Mouse (Mus musculus) heart, postnatal 25 days (tissue): ENCODE data around the gene Il24. TPM values are rescaled to one million over a fixed set of nuclear protein-coding genes. Genes with fewer than 3 reads are reported as not detected.

Experiments used
- DNase-seq: peaks from one replicate; pipeline ENCODE4 v3.0.0; 2022; ENCODE audit warnings: low spot score
- intact Hi-C: fragments of 180-260 bp; cut with DNase I; formaldehyde crosslinking; loops from one replicate; pipeline ENCODE4 v1.15.1; 2025
- total RNA-seq, 2 experiments: library from RNA; stranded (reverse); gene quantifications; 2 replicates each; pipeline ENCODE4 v1.2.3; 2021

Il24 gene
- not detected for total RNA-seq

GRCm38 (mm10) chr1:130887354-130887753 lies at the start of gene Il24:
Gene Il24 (minus strand): TSS chr1:130887454.
- intact Hi-C loops, result no loop called here

GRCm38 (mm10) chr1:130936351-130936750 lies 49.1 kb upstream of the Il24 start:
- DNase-seq, result no peak
- intact Hi-C loops, result loop anchor here (1.0 kb wide), 1 partner anchor 30 kb away; no protein-coding TSS in a partner anchor

More at GRCm38 (mm10) chr1:130887354-130887753, at the start of gene Il24:
- DNase-seq, result no peak

- DNase-seq, result no peak
- intact Hi-C loops, result no loop called here
These were observed 39.2 kb upstream of the Il24 start for GRCm38 (mm10) chr1:130926484-130926883.

GRCm38 (mm10) chr1:130918323-130918980 lies 31.2 kb upstream of the Il24 start:
- no peak for DNase-seq
- intact Hi-C loops, result no loop called here

GRCm38 (mm10) chr1:130911401-130912010 lies 24.3 kb upstream of the Il24 start, which contains the start of gene Il20:
Gene Il20 (minus strand): TSS chr1:130911451.
- intact Hi-C loops, result no loop called here
- DNase-seq, result no peak

- intact Hi-C loops, result no loop called here
- DNase-seq, result no peak
These were observed 15.3 kb upstream of the Il24 start for GRCm38 (mm10) chr1:130902505-130902904.

- intact Hi-C loops, result no loop called here
- DNase-seq, result no peak
These were observed 7.2 kb upstream of the Il24 start for GRCm38 (mm10) chr1:130894468-130894867.

- no peak for DNase-seq
- intact Hi-C loops, result no loop called here
These were observed 6.2 kb upstream of the Il24 start for GRCm38 (mm10) chr1:130893329-130894040.

- no peak for DNase-seq
- intact Hi-C loops, result no loop called here
These were observed 5.2 kb upstream of the Il24 start for GRCm38 (mm10) chr1:130892446-130892845.

GRCm38 (mm10) chr1:130883146-130883545 lies 4.1 kb downstream of the Il24 start:
- DNase-seq, result no peak
- intact Hi-C loops, result no loop called here

- no peak for DNase-seq
- intact Hi-C loops, result loop anchor here (5.0 to 10.0 kb wide), 3 partner anchors 272 to 382 kb away; partner anchors contain the start of gene Eif2d
These were observed 7.3 kb downstream of the Il24 start for GRCm38 (mm10) chr1:130879927-130880326.

GRCm38 (mm10) chr1:130877889-130878614 lies 9.2 kb downstream of the Il24 start:
- DNase-seq, result no peak
- intact Hi-C loops, result loop anchor here (1.0 to 10.0 kb wide), 5 partner anchors 101 to 384 kb away; partner anchors contain the start of gene Eif2d

GRCm38 (mm10) chr1:130876931-130877509 lies 10.2 kb downstream of the Il24 start:
- no peak for DNase-seq
- intact Hi-C loops, result loop anchor here (1.0 to 10.0 kb wide), 5 partner anchors 102 to 385 kb away; partner anchors contain the start of gene Eif2d

- intact Hi-C loops, result loop anchor here (5.0 to 10.0 kb wide), 3 partner anchors 276 to 386 kb away; partner anchors contain the start of gene Eif2d
These were observed 11.3 kb downstream of the Il24 start for GRCm38 (mm10) chr1:130875910-130876309.

GRCm38 (mm10) chr1:130875139-130875538 lies 12.1 kb downstream of the Il24 start:
- no peak for DNase-seq
- intact Hi-C loops, result loop anchor here (5.0 to 10.0 kb wide), 3 partner anchors 277 to 387 kb away; partner anchors contain the start of gene Eif2d

More at GRCm38 (mm10) chr1:130875910-130876309, 11.3 kb downstream of the Il24 start:
- no peak for DNase-seq

GRCm38 (mm10) chr1:130872912-130873311 lies 14.3 kb downstream of the Il24 start:
- intact Hi-C loops, result loop anchor here (10.0 kb wide), 1 partner anchor 328 kb away; no protein-coding TSS in a partner anchor
- DNase-seq, result no peak

- intact Hi-C loops, result no loop called here
- DNase-seq, result no peak
These were observed 21.6 kb downstream of the Il24 start, which contains the start of gene Fcmr for GRCm38 (mm10) chr1:130865541-130866221. Gene Fcmr (plus strand): TSS chr1:130865669.

GRCm38 (mm10) chr1:130864741-130865140 lies 22.5 kb downstream of the Il24 start:
- intact Hi-C loops, result no loop called here
- DNase-seq, result no peak

- no peak for DNase-seq
These were observed 23.0 kb downstream of the Il24 start for GRCm38 (mm10) chr1:130864238-130864637.

More at GRCm38 (mm10) chr1:130864238-130864637, 23.0 kb downstream of the Il24 start:
- intact Hi-C loops, result no loop called here
